Mouse (Mus musculus) embryonic facial prominence, embryonic 14.5 days (tissue): ENCODE measurements at regions not wholly inside any gene's neighbourhood (a gene's known extent, or its start where the extent isn't known, plus 50 kb on each side); places are given as distances from the start of the nearest gene placed in this dataset.
A peak's percentile ranks its signal among the peaks of the same experiment; 100 is the strongest.

Experiments
- ATAC-seq: fragments of 200-750 bp; cut with Nextera tagmentation; 2 replicates; pipeline ENCODE4 v1.8.0; 2017; ENCODE audit warnings: low read depth, moderate number of reproducible peaks, moderate TSS enrichment
- DNase-seq: peaks from one replicate; pipeline ENCODE4 v3.0.0-alpha.2; 2015; ENCODE audit warnings: low spot score
- H3K27ac ChIP-seq: fragments of 300-500 bp; sonication (generic); replicated peaks from 2 replicates; pipeline ENCODE4 v1.5.1; 2014; ENCODE audit warnings: low read depth, mild to moderate bottlenecking, low read length, moderate library complexity
- H3K27me3 ChIP-seq: fragments of 300-500 bp; sonication (generic); replicated peaks from 2 replicates; pipeline ENCODE4 v1.6.1; 2014; ENCODE audit warnings: low read length; ENCODE audit not compliant: control insufficient read depth, insufficient read depth
- H3K36me3 ChIP-seq: fragments of 300-500 bp; sonication (generic); 2 replicates; pipeline ENCODE4 v1.6.1; 2014; ENCODE audit warnings: low read length, mixed read lengths; ENCODE audit not compliant: control insufficient read depth, insufficient read depth
- H3K4me1 ChIP-seq: fragments of 300-500 bp; sonication (generic); 2 replicates; pipeline ENCODE4 v1.6.1; 2014; ENCODE audit warnings: antibody characterized with exemption, low read length; ENCODE audit not compliant: control insufficient read depth, insufficient read depth
- H3K4me2 ChIP-seq: fragments of 300-500 bp; sonication (generic); 2 replicates; pipeline ENCODE4 v1.6.1; 2014; ENCODE audit warnings: low read depth, mild to moderate bottlenecking, low read length, moderate library complexity, mixed read lengths
- H3K4me3 ChIP-seq: fragments of 300-500 bp; sonication (generic); 2 replicates; pipeline ENCODE4 v1.5.1; 2014; ENCODE audit warnings: low read depth, mild to moderate bottlenecking, low read length
- H3K9ac ChIP-seq: fragments of 300-500 bp; sonication (generic); 2 replicates; pipeline ENCODE4 v1.6.1; 2014; ENCODE audit warnings: low read depth, mild to moderate bottlenecking, low read length, moderate library complexity, mixed read lengths
- H3K9me3 ChIP-seq: fragments of 300-500 bp; sonication (generic); 2 replicates; pipeline ENCODE4 v1.6.1; 2016; ENCODE audit warnings: low read length; ENCODE audit not compliant: control insufficient read depth
- WGBS: fragments of 180-500 bp; shearing (Covaris S2); extraction: QIAGEN DNeasy Blood & Tissue Kit; methylation state at CpG from one replicate; pipeline ENCODE4 v1.1.7; 2014; 5-methylcytosine and 5-hydroxymethylcytosine counted together

DNA sequence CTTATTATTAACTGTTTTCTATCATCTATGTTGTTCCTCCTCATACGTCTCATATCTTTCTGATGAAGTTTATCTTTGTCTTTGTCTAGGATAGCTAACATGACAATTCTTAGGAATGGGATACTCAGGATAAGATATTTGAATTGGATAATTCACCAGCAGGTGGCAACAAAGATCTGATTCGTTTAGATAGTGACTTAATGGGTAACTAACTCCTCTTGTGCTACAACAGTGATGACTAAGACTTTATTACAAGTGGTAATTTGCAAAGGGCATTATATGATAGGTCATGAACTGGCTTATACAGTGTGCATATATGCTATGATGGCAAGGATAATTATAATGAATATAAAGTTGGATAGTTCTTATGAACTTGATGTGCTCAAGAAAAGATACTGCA lies 1207.9 kb downstream of the Nxph1 start:
- Histone ChIP-seq H3K9ac (no peak overlapping the region), H3K27ac (no peak overlapping the region), H3K4me2 (no peak overlapping the region), H3K36me3 (no peaks in the 10 kb centered on the region), H3K4me1 (no peaks in the 10 kb centered on the region), H3K4me3 (no peak overlapping the region), H3K27me3 (no peaks in the 10 kb centered on the region), H3K9me3 (no peaks in the 10 kb centered on the region)
- ATAC-seq: no peak
- 55% methylated on average over 2 of the region's 2 CpGs for WGBS
- DNase-seq: peak; percentile 11

DNA sequence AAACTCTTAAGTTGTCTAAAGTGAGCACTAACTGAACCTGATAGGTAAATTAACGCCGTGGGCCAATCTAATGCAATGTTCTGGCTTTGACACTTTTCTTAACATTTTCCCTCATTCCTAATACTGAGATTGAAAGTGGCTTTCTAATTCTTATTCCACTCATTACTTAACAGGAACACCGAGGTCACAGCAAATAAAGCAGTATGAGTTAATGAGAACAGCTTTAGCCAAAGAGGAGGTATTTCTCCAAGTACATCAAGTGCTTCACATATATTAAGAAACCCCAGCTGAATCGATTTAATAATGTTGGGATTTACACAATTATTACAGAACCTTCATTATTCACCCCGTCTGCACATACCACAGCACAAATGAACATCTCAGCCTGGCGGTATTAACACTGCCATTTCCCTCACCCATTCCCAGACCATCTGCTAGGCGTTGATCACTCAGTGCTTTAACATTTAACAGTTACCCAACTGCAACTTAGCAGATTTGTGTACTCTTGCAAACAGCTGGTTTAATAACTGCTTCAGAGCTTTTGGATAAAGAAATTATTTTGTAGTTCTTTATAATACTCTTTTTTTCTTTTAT lies 1233.5 kb downstream of the Nxph1 start:
- H3K27me3 ChIP-seq: no peaks in the 10 kb centered on the region
- H3K36me3 ChIP-seq: no peaks in the 10 kb centered on the region
- no peak overlapping the region for H3K9ac ChIP-seq
- no peak overlapping the region for H3K4me2 ChIP-seq
- no peak overlapping the region for H3K27ac ChIP-seq
- no peaks in the 10 kb centered on the region for H3K9me3 ChIP-seq
- DNase-seq: no peak
- WGBS: 82% methylated on average over 7 of the region's 7 CpGs
- ATAC-seq: no peak
- H3K4me3 ChIP-seq: no peak overlapping the region
- no peaks in the 10 kb centered on the region for H3K4me1 ChIP-seq

- no peak for ATAC-seq
- Histone ChIP-seq H3K27me3 (no peaks in the 10 kb centered on the region), H3K27ac (no peak overlapping the region), H3K4me3 (no peak overlapping the region), H3K4me2 (no peak overlapping the region), H3K36me3 (no peaks in the 10 kb centered on the region), H3K9ac (no peak overlapping the region), H3K9me3 (no peaks in the 10 kb centered on the region), H3K4me1 (no peaks in the 10 kb centered on the region)
- no peak for DNase-seq
Observed at GRCm38 (mm10) chr6:10185971-10186370, 1237.7 kb downstream of the Nxph1 start.
